Mouse (Mus musculus) MEL (cell line): ENCODE results near the gene Nfia. TPM values are rescaled to one million over a fixed set of nuclear protein-coding genes. Genes with fewer than 3 reads are reported as not detected.

ENCODE experiments used
- DNase-seq: peaks from one replicate; pipeline ENCODE4 v3.0.0; 2011; ENCODE audit warnings: low read depth, low spot score
- H3K27ac ChIP-seq: 2 replicates; pipeline ENCODE4 v1.5.1; 2012; ENCODE audit warnings: low read depth, mild to moderate bottlenecking, control low read depth, low read length, moderate library complexity; ENCODE audit not compliant: control insufficient read depth
- H3K27me3 ChIP-seq, 2 experiments: fragments of 150-350 bp in 1 of 2; sonication (generic) in 1 of 2; 2 replicates each; pipeline ENCODE4 v1.6.1; 2012; ENCODE audit warnings: low read length in 2 of 2, mild to moderate bottlenecking in 2 of 2, improper control_type of control experiment in 1 of 2, moderate library complexity in 1 of 2; ENCODE audit not compliant: insufficient read depth in 2 of 2, control insufficient read depth in 1 of 2
- H3K36me3 ChIP-seq, 2 experiments: 2 replicates each; pipeline ENCODE4 v1.6.1; 2012 to 2014; ENCODE audit warnings: low read length in 2 of 2, improper control_type of control experiment in 1 of 2, inconsistent platforms in 1 of 2, mild to moderate bottlenecking in 1 of 2; ENCODE audit not compliant: insufficient read depth in 2 of 2, control insufficient read depth in 1 of 2
- H3K4me1 ChIP-seq, 2 experiments: fragments of 150-350 bp in 1 of 2; sonication (generic) in 1 of 2; 2 replicates each; pipeline ENCODE4 v1.6.1; 2012; ENCODE audit warnings: low read length in 2 of 2, improper control_type of control experiment in 1 of 2, mild to moderate bottlenecking in 1 of 2; ENCODE audit not compliant: insufficient read depth in 2 of 2, control insufficient read depth in 1 of 2
- H3K4me3 ChIP-seq, 2 experiments: fragments of 150-350 bp in 1 of 2; sonication (generic) in 1 of 2; 2 replicates each; pipeline ENCODE4 v1.5.1; 2012; ENCODE audit warnings: low read depth in 2 of 2, low read length in 2 of 2, mild to moderate bottlenecking in 2 of 2, moderate library complexity in 2 of 2, control low read depth in 1 of 2, improper control_type of control experiment in 1 of 2; ENCODE audit not compliant: control insufficient read depth in 1 of 2, insufficient read depth in 1 of 2
- H3K79me2 ChIP-seq: 2 replicates; pipeline ENCODE4 v1.6.1; 2012; ENCODE audit warnings: mild to moderate bottlenecking, low read length, moderate library complexity; ENCODE audit not compliant: control insufficient read depth, poor library complexity, insufficient read depth
- H3K9ac ChIP-seq: 2 replicates; pipeline ENCODE4 v1.6.1; 2012; ENCODE audit warnings: low read depth, mild to moderate bottlenecking, control low read depth, low read length, moderate library complexity; ENCODE audit not compliant: control insufficient read depth, poor library complexity, severe bottlenecking
- H3K9me3 ChIP-seq: fragments of 150-350 bp; sonication (generic); replicated peaks from 2 replicates; pipeline ENCODE4 v1.6.1; 2012; ENCODE audit warnings: mild to moderate bottlenecking, low read length, improper control_type of control experiment, moderate library complexity; ENCODE audit not compliant: insufficient read depth
- BHLHE40 ChIP-seq: IDR thresholded peaks from 2 replicates; pipeline ENCODE4 v1.6.1; 2012; ENCODE audit warnings: low read depth, mild to moderate bottlenecking, inconsistent platforms, low read length, improper control_type of control experiment, borderline replicate concordance
- CHD1 ChIP-seq: IDR thresholded peaks from 2 replicates; pipeline ENCODE4 v1.6.1; 2012; ENCODE audit warnings: low read depth, mild to moderate bottlenecking, inconsistent platforms, low read length, improper control_type of control experiment
- EP300 ChIP-seq, 2 experiments: IDR thresholded peaks; 2 replicates each; pipeline ENCODE4 v1.6.1; 2011; ENCODE audit warnings: improper control_type of control experiment in 2 of 2, low read length in 2 of 2, low read depth in 1 of 2, mild to moderate bottlenecking in 1 of 2
- ETS1 ChIP-seq: IDR thresholded peaks from 2 replicates; pipeline ENCODE4 v1.6.1; 2012; ENCODE audit warnings: low read depth, mild to moderate bottlenecking, inconsistent platforms, low read length, improper control_type of control experiment, moderate library complexity
- GABPA ChIP-seq: IDR thresholded peaks from 2 replicates; pipeline ENCODE4 v1.6.1; 2012; ENCODE audit warnings: low read depth, mild to moderate bottlenecking, inconsistent platforms, low read length, improper control_type of control experiment, moderate library complexity
- GATA1 ChIP-seq: IDR thresholded peaks from 2 replicates; pipeline ENCODE4 v1.6.1; 2011; ENCODE audit warnings: low read depth, low read length, improper control_type of control experiment
- HCFC1 ChIP-seq: IDR thresholded peaks from 2 replicates; pipeline ENCODE4 v1.6.1; 2012; ENCODE audit warnings: low read depth, mild to moderate bottlenecking, inconsistent platforms, low read length, improper control_type of control experiment, moderate library complexity
- KAT2A ChIP-seq: conservative IDR thresholded peaks from 2 replicates; pipeline ENCODE4 v1.6.1; 2012; ENCODE audit warnings: low read depth, low read length, improper control_type of control experiment, inconsistent platforms
- MAFK ChIP-seq: IDR thresholded peaks from 2 replicates; pipeline ENCODE4 v1.6.1; 2011; ENCODE audit warnings: low read depth, mild to moderate bottlenecking, low read length, improper control_type of control experiment, borderline replicate concordance
- MAX ChIP-seq: IDR thresholded peaks from 2 replicates; pipeline ENCODE4 v1.6.1; 2011; ENCODE audit warnings: low read length, improper control_type of control experiment
- MAZ ChIP-seq: IDR thresholded peaks from 2 replicates; pipeline ENCODE4 v1.6.1; 2012; ENCODE audit warnings: low read depth, mild to moderate bottlenecking, inconsistent platforms, low read length, improper control_type of control experiment
- MXI1 ChIP-seq: IDR thresholded peaks from 2 replicates; pipeline ENCODE4 v1.6.1; 2011; ENCODE audit warnings: mild to moderate bottlenecking, low read depth, low read length, improper control_type of control experiment
- MYB ChIP-seq: IDR thresholded peaks from 2 replicates; pipeline ENCODE4 v1.6.1; 2011; ENCODE audit warnings: mild to moderate bottlenecking, low read depth, low read length, improper control_type of control experiment
- NRF1 ChIP-seq: IDR thresholded peaks from 2 replicates; pipeline ENCODE4 v1.6.1; 2014; ENCODE audit warnings: low read depth, mild to moderate bottlenecking, inconsistent platforms, low read length, improper control_type of control experiment, moderate library complexity; ENCODE audit not compliant: poor library complexity, insufficient read depth, severe bottlenecking
- POLR2AphosphoS2 ChIP-seq: IDR thresholded peaks from 2 replicates; pipeline ENCODE4 v1.6.1; 2011; ENCODE audit warnings: low read length, improper control_type of control experiment
- RAD21 ChIP-seq: IDR thresholded peaks from 2 replicates; pipeline ENCODE4 v1.6.1; 2011; ENCODE audit warnings: mild to moderate bottlenecking, low read depth, low read length, improper control_type of control experiment
- SIN3A ChIP-seq: IDR thresholded peaks from 2 replicates; pipeline ENCODE4 v1.6.1; 2012; ENCODE audit warnings: low read length, improper control_type of control experiment, inconsistent platforms
- TAL1 ChIP-seq: IDR thresholded peaks from 2 replicates; pipeline ENCODE4 v1.6.1; 2012; ENCODE audit warnings: mild to moderate bottlenecking, inconsistent platforms, low read length, moderate library complexity, mixed read lengths
- TBP ChIP-seq: IDR thresholded peaks from 2 replicates; pipeline ENCODE4 v1.8.0; 2011; ENCODE audit warnings: low read depth, low read length, improper control_type of control experiment
- TCF12 ChIP-seq: IDR thresholded peaks from 2 replicates; pipeline ENCODE4 v1.6.1; 2014; ENCODE audit warnings: low read depth, mild to moderate bottlenecking, inconsistent platforms, low read length, improper control_type of control experiment, moderate library complexity
- UBTF ChIP-seq: IDR thresholded peaks from 2 replicates; pipeline ENCODE4 v1.6.1; 2012; ENCODE audit warnings: low read depth, mild to moderate bottlenecking, inconsistent platforms, low read length, improper control_type of control experiment, moderate library complexity, borderline replicate concordance; ENCODE audit not compliant: insufficient read depth
- USF1 ChIP-seq: IDR thresholded peaks from 2 replicates; pipeline ENCODE4 v1.6.1; 2014; ENCODE audit warnings: low read depth, mild to moderate bottlenecking, inconsistent platforms, low read length, improper control_type of control experiment, moderate library complexity
- USF2 ChIP-seq, 2 experiments: IDR thresholded peaks; 2 replicates each; pipeline ENCODE4 v1.6.1; 2011 to 2012; ENCODE audit warnings: improper control_type of control experiment in 2 of 2, low read length in 2 of 2, borderline replicate concordance in 1 of 2, inconsistent platforms in 1 of 2, low read depth in 1 of 2, mild to moderate bottlenecking in 1 of 2; ENCODE audit not compliant: insufficient read depth in 1 of 2
- ZKSCAN1 ChIP-seq: IDR thresholded peaks from 2 replicates; pipeline ENCODE4 v1.6.1; 2012; ENCODE audit warnings: low read depth, mild to moderate bottlenecking, inconsistent platforms, low read length, improper control_type of control experiment, moderate library complexity
- polyA plus RNA-seq, 2 experiments: library from polyadenylated mRNA; stranded (reverse) in 1 of 2; unstranded in 1 of 2; fragments of >175 nt in 1 of 2; fragments of >200 nt in 1 of 2; gene quantifications; 2 replicates each; pipeline versions ENCODE4 v1.2.1 to v1.2.4; 2012; ENCODE audit warnings: low replicate concordance in 2 of 2, low read depth in 1 of 2; ENCODE audit not compliant: insufficient read length in 2 of 2, insufficient read depth in 1 of 2, missing spikeins in 1 of 2
- total RNA-seq: library from RNA; depleted of rRNA; stranded (reverse); fragments of 300-350 nt; gene quantifications from 2 replicates; pipeline ENCODE4 v1.2.3, GENCODE M21; 2012

Gene Nfia
- total and polyA plus RNA-seq, 3 experiments, result 10.2 to 20.5 (median 13.4) TPM

GRCm38 (mm10) chr4:97723374-97723773 is 49.2 kb upstream of the Nfia start:
- Histone ChIP-seq H3K9me3 (no peaks in the 10 kb centered on the region), H3K9ac (no peak overlapping the region), H3K27ac (no peak overlapping the region), H3K4me3 (no peak overlapping the region), H3K79me2 (no peaks in the 10 kb centered on the region), H3K4me1 (peaks cover 0 to under 1% of the 10 kb centered on the region in 2 experiments; a peak in 1 of 4 replicates), H3K27me3 (peaks cover 0 to 2% of the 10 kb centered on the region in 2 experiments; a peak in 1 of 4 replicates), H3K36me3 (peaks cover 0 to 5% of the 10 kb centered on the region in 2 experiments; a peak in 2 of 4 replicates)
- no peak for DNase-seq
- no peak for TF ChIP-seq USF1
- TF ChIP-seq ZKSCAN1, result no peak
- TF ChIP-seq TBP, result no peak
- no peak for TF ChIP-seq MXI1
- no peak for TF ChIP-seq SIN3A
- no peak for TF ChIP-seq MAZ
- TF ChIP-seq TCF12, result no peak
- TF ChIP-seq NRF1, result no peak
- no peak for TF ChIP-seq CHD1
- no peak for TF ChIP-seq POLR2AphosphoS2
- TF ChIP-seq MAFK, result no peak
- no peak for TF ChIP-seq MAX
- no peak for TF ChIP-seq KAT2A

GRCm38 (mm10) chr4:97728520-97728919 is 44.0 kb upstream of the Nfia start:
- H3K4me3 ChIP-seq, result no peak overlapping the region
- no peaks in the 10 kb centered on the region for H3K79me2 ChIP-seq
- peaks cover 2 to 4% of the 10 kb centered on the region in 2 experiments; a peak in 3 of 4 replicates for H3K4me1 ChIP-seq
- TF ChIP-seq TCF12 (peak; percentile 71), MAX (no peak), KAT2A (no peak), GATA1 (peak; percentile 73), TAL1 (peak; percentile 55), ETS1 (peak; percentile 42; the same call in 1 of the 2 replicates), MAFK (peak; percentile 75; the same call in 1 of the 2 replicates), HCFC1 (no peak), MYB (no peak), GABPA (peak; percentile 66; the same call in 1 of the 2 replicates), BHLHE40 (no peak), UBTF (no peak), MAZ (no peak), USF2 (IDR thresholded peaks at IDR 0.05; ENCODE audit: borderline replicate concordance in 1 of 2, insufficient read depth in 1 of 2, low read depth in 1 of 2, low read length in 2 of 2) (no peak), EP300 (IDR thresholded peaks at IDR 0.05; ENCODE audit: low read depth in 1 of 2, low read length in 2 of 2) (peak; percentile 81 to 82), RAD21 (no peak)
- no peak overlapping the region for H3K9ac ChIP-seq
- no peaks in the 10 kb centered on the region for H3K9me3 ChIP-seq
- H3K27ac ChIP-seq, result no peak overlapping the region
- no peaks in the 10 kb centered on the region; a peak in 1 of 4 replicates for H3K27me3 ChIP-seq
- DNase-seq, result peak; percentile 76
- peaks cover 0 to 12% of the 10 kb centered on the region in 2 experiments; a peak in 2 of 4 replicates for H3K36me3 ChIP-seq
